Mouse (Mus musculus) frontal cortex, adult 2 months (tissue): ENCODE data around the gene Tenm3. TPM values are rescaled to one million over a fixed set of nuclear protein-coding genes. Genes with fewer than 3 reads are reported as not detected.

ENCODE experiments used
- DNase-seq, 2 experiments: peaks; one replicate each; pipeline ENCODE4 v3.0.0; 2022; ENCODE audit warnings: low spot score in 1 of 2; ENCODE audit errors: extremely low spot score in 1 of 2
- polyA plus RNA-seq: library from polyadenylated mRNA; depleted of rRNA; stranded (reverse); fragments of >200 nt; gene quantifications from 2 replicates; pipeline ENCODE4 v1.2.3, GENCODE M21; 2012

Gene Tenm3
- polyA plus RNA-seq, 1 experiment: 34.4 TPM

GRCm38 (mm10) chr8:48300613-48301037 is 543.1 kb downstream of the Tenm3 start:
- DNase-seq: no peak

- no peak for DNase-seq
Observed at GRCm38 (mm10) chr8:48300061-48300460, 543.7 kb downstream of the Tenm3 start.

GRCm38 (mm10) chr8:48299341-48299740 is 544.4 kb downstream of the Tenm3 start:
- no peak for DNase-seq

- DNase-seq: no peak
Observed at GRCm38 (mm10) chr8:48296371-48296770, 547.4 kb downstream of the Tenm3 start.

DNA sequence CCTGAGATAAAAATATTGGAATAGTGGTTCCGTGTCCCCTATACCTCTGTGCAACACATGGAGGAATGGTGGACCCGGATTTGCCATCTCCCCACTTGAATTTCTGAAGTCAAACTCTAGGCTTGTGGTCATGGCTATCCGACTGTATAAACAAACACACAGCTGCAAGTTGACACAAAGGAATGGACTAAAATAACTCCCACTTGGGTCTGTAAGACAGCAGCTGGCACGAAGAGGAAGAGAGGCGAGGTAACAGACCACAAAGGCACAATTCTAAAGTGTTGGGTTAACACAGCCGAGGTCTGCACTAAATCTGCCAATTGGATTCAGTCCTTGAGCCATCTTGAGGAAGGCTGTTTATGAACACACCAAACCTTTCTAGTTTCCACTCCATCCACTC is 548.2 kb downstream of the Tenm3 start:
- DNase-seq: no peak

DNA sequence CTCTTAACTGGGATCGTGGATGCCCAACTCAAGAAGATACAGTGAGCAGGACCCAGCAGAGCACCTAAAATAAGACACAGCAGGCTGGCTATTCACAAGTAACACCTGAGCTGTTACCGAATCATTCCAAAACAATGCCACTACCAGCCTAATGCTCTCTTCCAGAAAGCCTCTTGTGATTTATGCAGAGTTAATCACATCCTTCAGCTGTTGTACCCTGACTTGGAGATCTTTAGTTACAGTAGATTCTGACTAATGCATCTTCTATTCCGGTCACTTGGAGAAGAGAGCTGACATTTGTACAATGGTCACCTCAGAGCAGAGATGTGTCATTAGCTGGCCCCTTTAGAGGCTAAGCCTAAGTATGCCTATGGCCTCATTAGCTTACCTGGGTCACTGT is 550.0 kb downstream of the Tenm3 start:
- no peak for DNase-seq

DNA sequence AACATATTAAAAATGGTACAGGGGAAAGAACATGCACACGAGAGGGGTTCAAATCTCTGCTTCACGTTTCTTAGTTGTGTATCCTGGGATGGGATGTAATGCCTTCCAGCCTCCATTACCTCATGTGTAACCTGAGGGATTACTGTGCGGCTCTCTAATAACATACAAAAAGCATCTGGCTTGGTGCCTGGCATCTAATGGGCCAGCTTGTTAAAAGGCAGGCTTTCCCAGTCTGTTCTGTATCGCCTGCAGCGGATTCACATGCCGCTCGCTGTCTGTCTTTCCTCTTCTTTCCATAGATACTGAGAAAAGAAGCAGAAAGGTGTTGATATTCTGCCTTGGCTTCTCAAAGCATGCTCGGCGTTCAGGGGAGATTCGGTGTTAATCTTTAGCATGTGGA is 558.3 kb downstream of the Tenm3 start:
- DNase-seq: no peak

DNA sequence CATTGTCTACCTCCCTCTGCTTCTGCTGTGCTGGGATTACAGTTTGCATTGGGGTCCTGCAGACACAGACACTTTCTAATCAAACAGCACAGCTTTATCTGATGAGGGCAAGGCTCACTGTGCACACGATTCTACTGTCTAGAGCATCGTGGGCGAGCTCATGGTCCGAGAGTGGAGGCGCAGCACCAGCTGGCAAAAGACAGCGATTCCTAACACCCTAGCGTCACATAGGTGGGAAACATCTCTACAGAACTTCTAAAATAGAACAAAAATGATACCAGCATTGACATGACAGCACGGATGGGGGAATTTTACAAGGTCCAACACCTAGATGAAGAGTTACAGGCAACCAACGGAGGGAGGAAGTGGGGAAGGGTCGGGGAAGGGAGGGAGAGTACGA is 561.9 kb downstream of the Tenm3 start:
- peak in 1 of 2 experiments; percentile 22 for DNase-seq

GRCm38 (mm10) chr8:48279360-48279759 is 564.4 kb downstream of the Tenm3 start:
- no peak for DNase-seq

GRCm38 (mm10) chr8:48277986-48278635 is 565.6 kb downstream of the Tenm3 start:
- DNase-seq: no peak

DNA sequence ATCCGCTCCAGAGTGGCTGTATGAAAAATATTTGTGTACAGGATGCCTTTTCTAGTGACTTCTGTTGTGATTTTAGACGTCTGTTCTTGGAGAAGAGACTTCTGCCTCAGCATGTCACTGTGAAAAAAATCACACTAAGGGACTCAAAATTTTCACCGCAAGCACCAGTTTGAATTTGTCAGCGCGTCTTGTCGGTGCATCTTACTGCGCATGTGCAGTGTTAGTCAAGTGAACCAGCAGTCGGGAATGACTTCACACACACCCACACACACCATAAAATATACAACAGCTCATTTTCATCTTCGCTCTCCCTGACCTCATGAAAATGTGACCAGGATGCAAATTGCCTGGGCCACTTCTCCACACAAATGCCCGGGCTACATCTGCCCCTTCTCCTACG is 568.7 kb downstream of the Tenm3 start:
- DNase-seq: peak; percentile 17 to 57

DNA sequence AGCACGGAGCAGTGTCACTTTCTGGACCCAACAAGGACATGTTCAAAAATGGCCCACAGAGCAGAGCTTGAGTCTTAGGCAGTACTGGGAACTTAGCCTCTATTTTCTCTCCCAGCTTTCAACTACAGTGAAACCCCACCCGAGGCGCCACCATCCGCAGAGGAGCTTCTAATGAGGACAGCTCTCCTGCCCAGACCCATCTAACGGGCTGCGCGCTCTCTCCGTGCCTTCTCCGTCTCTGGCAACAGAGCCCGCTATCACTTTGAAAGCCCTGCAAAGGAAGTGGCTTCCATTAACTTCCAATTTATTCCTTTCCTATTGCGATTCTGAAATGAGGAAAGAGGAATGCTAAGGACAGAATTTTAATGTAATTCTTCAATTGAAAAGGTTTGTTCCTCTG is 569.2 kb downstream of the Tenm3 start:
- no peak for DNase-seq

GRCm38 (mm10) chr8:48268638-48269037 is 575.1 kb downstream of the Tenm3 start:
- DNase-seq: no peak

DNA sequence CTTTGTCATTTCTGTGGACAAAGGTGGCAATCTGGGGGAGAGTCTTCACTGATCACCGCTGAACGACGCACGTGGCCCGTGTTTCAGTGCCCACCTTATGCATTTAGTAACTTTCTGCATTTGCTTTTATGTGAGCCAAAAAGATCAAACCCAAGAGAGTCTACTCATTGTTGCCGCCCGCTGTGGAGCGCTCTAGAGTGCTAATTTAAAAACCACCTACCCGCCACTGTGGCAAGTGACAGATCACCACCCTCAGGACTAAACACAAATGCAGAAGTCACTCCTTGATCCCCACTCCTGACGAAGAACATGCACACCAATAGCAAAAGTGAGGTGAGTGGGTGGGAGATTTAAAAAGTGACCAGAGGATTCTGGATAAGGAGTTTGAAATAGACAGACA is 583.5 kb downstream of the Tenm3 start:
- DNase-seq: peak in 1 of 2 experiments; percentile 45

DNA sequence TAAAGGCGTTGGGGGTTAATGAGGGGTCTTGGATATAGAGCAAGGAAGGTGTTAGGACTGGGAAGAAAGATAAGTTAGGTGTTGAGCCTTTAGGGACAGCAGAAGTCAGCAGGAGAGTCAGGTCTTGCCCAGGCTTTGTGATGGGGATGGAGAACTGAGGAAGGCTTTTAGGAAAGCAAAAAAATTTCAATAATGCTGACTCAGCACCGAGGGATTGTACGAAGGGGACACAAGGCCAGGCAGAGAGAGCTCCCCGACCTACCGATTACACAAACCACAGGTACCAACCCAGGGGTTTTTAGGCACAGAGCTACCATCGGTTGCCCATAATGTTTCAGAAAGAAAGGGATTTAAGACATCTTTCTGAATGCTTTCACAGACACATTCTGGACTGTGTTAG is 583.9 kb downstream of the Tenm3 start:
- no peak for DNase-seq

- DNase-seq: no peak
Observed at GRCm38 (mm10) chr8:48243876-48244275, 599.9 kb downstream of the Tenm3 start.

GRCm38 (mm10) chr8:48240917-48241531 is 602.7 kb downstream of the Tenm3 start:
- DNase-seq: no peak

- no peak for DNase-seq
Observed at GRCm38 (mm10) chr8:48236968-48237367, 606.8 kb downstream of the Tenm3 start.

DNA sequence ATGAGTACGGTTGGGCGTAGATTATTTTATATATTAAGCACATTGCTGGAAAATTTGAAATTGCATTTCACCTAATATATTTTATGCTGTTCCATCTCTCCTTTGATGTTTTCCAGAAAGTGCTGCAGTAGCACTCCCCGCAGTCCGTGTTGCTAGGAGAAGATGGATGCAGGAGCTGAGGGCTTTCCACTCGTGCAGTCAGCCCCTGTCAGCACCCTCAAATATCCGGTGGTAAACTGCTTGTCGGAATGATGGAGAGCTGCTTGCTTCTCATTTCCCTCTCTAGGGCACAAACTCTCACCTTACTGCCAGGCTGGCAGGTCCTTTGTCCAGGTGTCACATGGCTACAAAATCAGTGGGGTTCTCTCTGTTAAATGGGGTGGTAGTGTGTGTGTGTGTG is 610.8 kb downstream of the Tenm3 start:
- no peak for DNase-seq

- DNase-seq: peak in 1 of 2 experiments; percentile 57
Observed at GRCm38 (mm10) chr8:48231882-48232281, 611.9 kb downstream of the Tenm3 start.

DNA sequence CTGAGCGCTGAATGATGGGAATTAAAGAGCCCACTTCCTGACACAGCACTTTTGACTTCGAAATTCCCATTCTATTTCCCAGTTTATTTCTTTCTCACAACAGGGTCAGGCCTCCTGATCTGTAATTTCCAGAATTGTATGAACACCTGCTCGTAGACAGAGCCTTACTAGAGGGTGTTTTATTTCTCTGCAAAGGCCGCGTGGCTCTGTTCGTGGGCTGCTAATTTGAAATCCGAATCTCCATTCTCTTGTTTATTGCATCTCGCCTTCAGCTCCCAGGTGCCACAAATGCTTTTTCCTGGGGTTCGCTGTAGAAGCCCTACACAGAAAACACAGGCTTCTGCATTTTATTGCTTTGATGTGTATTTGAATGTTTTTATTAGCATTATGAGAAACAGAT is 612.4 kb downstream of the Tenm3 start:
- no peak for DNase-seq

DNA sequence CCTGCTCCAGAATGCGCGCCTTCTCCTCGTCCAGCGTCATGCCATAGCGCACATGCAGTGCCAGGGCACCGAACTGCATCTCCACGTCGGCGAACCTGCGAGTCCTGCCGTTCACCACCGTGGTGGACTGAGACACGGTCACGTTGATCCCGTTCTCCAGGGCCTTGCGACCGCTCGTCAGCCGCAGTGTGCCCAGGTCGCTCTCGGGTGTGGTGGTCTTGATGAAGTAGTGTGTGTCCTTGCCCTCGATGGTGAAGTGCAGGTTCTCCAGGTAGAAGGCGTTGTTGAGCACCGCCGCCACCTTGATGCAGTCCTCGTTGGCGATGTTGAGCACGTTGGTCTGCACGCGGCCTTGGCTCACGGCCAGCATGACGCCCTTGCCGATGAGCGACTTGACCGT is 615.1 kb downstream of the Tenm3 start:
- DNase-seq: no peak

- DNase-seq: no peak
Observed at GRCm38 (mm10) chr8:48224753-48225152, 619.0 kb downstream of the Tenm3 start.
